17 mouse cellular contexts compared by ENCODE assay signal in genomic region chr11:63707093-63707492, GRCm38 (mm10).
DNase-seq lines count a peak whose midpoint lies in the region.
"Had no signal": no experiment of that assay in that cellular context is flagged by ENCODE, and none has a peak within 500 bp of the region (broad histone marks: within the 10 kb centered on the region; RNA-seq: fewer than 3 reads in every experiment).

No protein-coding gene starts in this region.

- 59% methylated on average over 5 of the region's 5 CpGs for whole genome bisulfite sequencing in limb, embryonic 10.5 days

- H3K27ac ChIP-seq in limb, embryonic 10.5 days, result no peak overlapping the region
- H3K27ac ChIP-seq: embryonic facial prominence, embryonic 10.5 days; heart, embryonic 13.5 days; macrophage; stomach, postnatal 0 days had no signal

- DNase-seq in cerebellum, postnatal 10 days, result peak; percentile 28 to 37
- no peak for DNase-seq in cerebellum, adult 9-11 months
- peak; percentile 31 to 41 for DNase-seq in kidney, postnatal 4 days
- no peak for DNase-seq in kidney, adult 9 months
- peak; percentile 11 for DNase-seq in limb, embryonic 10.5 days (ENCODE audit: low spot score)
- peak; percentile 65 for DNase-seq in retina, postnatal 1 day
- DNase-seq in lung, postnatal 14 days, result no peak
- no peak for DNase-seq in right cerebral cortex, postnatal 10 days (ENCODE audit: low spot score in 2 of 2)
- DNase-seq: heart, postnatal 4 days; kidney, postnatal 25 days; layer of hippocampus, adult 9-11 months; lung, adult 2 months had no signal

- H3K27me3 ChIP-seq in limb, embryonic 10.5 days (ENCODE audit: low read depth, poor library complexity, severe bottlenecking), result no peaks in the 10 kb centered on the region

- H3K36me3 ChIP-seq in limb, embryonic 10.5 days, result no peaks in the 10 kb centered on the region
- H3K36me3 ChIP-seq: embryonic facial prominence, embryonic 10.5 days; G1E; heart, embryonic 13.5 days had no signal

- H3K4me1 ChIP-seq in limb, embryonic 10.5 days, result peaks cover 14% of the 10 kb centered on the region

- no peak overlapping the region for H3K4me3 ChIP-seq in limb, embryonic 10.5 days
- H3K4me3 ChIP-seq: embryonic facial prominence, embryonic 10.5 days; heart, embryonic 13.5 days had no signal

- H3K9me3 ChIP-seq in limb, embryonic 10.5 days (replicated peaks), result no peaks in the 10 kb centered on the region
- H3K9me3 ChIP-seq: embryonic facial prominence, embryonic 10.5 days; heart, embryonic 13.5 days had no signal

Comparison
In these comparisons a context has a peak if more than half of its experiments do, and no peak if none do; other contexts are left out.
1. DNase-seq: peak in cerebellum, postnatal 10 days (2 of 2), kidney, postnatal 4 days (2 of 2), limb, embryonic 10.5 days (single experiment) and retina, postnatal 1 day (single experiment); none in cerebellum, adult 9-11 months (single experiment), kidney, adult 9 months (single experiment), lung, postnatal 14 days (single experiment) and right cerebral cortex, postnatal 10 days (0 of 2).